Mouse (Mus musculus) hindbrain, postnatal 0 days (tissue): Measurements from ENCODE around the gene Gm47996. TPM values are rescaled to one million over a fixed set of nuclear protein-coding genes. Genes with fewer than 3 reads are reported as not detected.

Experiments used
- ATAC-seq: fragments of 200-750 bp; cut with Nextera tagmentation; 2 replicates; pipeline ENCODE4 v1.8.0; 2017; ENCODE audit warnings: mild to moderate bottlenecking, moderate TSS enrichment, moderate library complexity
- DNase-seq: peaks from one replicate; pipeline ENCODE4 v3.0.0-alpha.2; 2015; ENCODE audit warnings: low spot score
- H3K27ac ChIP-seq: fragments of 300-500 bp; sonication (generic); 2 replicates; pipeline ENCODE4 v1.5.1; 2014; ENCODE audit warnings: mild to moderate bottlenecking
- H3K27me3 ChIP-seq: fragments of 300-500 bp; sonication (generic); 2 replicates; pipeline ENCODE4 v1.6.1; 2014; ENCODE audit warnings: low read length, mixed read lengths; ENCODE audit not compliant: insufficient read depth
- H3K36me3 ChIP-seq: fragments of 300-500 bp; sonication (generic); 2 replicates; pipeline ENCODE4 v1.6.1; 2014; ENCODE audit warnings: low read length, mixed read lengths; ENCODE audit not compliant: insufficient read depth
- H3K4me1 ChIP-seq: fragments of 300-500 bp; sonication (generic); 2 replicates; pipeline ENCODE4 v1.6.1; 2014; ENCODE audit warnings: antibody characterized with exemption, low read length, mixed read lengths; ENCODE audit not compliant: insufficient read depth
- H3K4me2 ChIP-seq: fragments of 300-500 bp; sonication (generic); 2 replicates; pipeline ENCODE4 v1.6.1; 2014; ENCODE audit warnings: low read depth, mild to moderate bottlenecking, low read length, moderate library complexity, mixed read lengths
- H3K4me3 ChIP-seq: fragments of 300-500 bp; sonication (generic); 2 replicates; pipeline ENCODE4 v1.5.1; 2014; ENCODE audit warnings: low read length
- H3K9ac ChIP-seq: fragments of 300-500 bp; sonication (generic); replicated peaks from 2 replicates; pipeline ENCODE4 v1.6.1; 2014; ENCODE audit warnings: mild to moderate bottlenecking, low read length, moderate library complexity, mixed read lengths
- H3K9me3 ChIP-seq: fragments of 300-500 bp; sonication (generic); 2 replicates; pipeline ENCODE4 v1.6.1; 2016; ENCODE audit warnings: low read length, mixed read lengths
- CTCF ChIP-seq: IDR thresholded peaks from 2 replicates; pipeline ENCODE4 v1.5.1; 2016; ENCODE audit warnings: antibody characterized with exemption, control low read depth, low read depth
- WGBS: fragments of 180-500 bp; shearing (Covaris S2); extraction: QIAGEN DNeasy Blood & Tissue Kit; methylation state at CpG from one replicate; pipeline ENCODE4 v1.1.7; 2014; 5-methylcytosine and 5-hydroxymethylcytosine counted together
- polyA plus RNA-seq: library from polyadenylated mRNA; unstranded; fragments of >200 nt; fragmentation: Nextera tagmentation; extraction: Ambion mirVana; gene quantifications from 2 replicates; pipeline ENCODE4 v1.2.1, GENCODE M21; 2015
- total RNA-seq: library from RNA; depleted of rRNA; stranded (reverse); fragments of >200 nt; gene quantifications from 2 replicates; pipeline ENCODE4 v1.2.3, GENCODE M21; 2014

Gm47996 gene
- total and polyA plus RNA-seq, 2 experiments from 2014 or later: not detected

DNA sequence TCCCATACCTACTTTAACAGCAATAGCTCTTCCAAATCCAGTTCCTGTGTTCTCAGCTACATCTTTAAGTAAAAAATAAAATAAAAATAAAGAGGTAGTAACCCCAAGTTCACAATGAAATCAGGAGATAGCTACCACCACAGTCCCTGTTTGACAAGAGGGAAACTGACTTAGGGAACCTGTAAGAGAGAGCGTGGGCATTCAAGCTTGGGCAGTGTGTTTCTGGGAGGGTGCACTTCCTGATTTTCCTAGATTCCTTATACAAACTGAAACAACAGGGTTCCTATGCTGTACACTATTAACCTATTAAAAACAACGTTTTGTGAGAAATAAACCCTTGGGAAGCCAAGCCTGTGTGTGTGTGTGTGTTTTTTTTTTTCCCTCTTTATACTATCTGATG lies 4.9 kb downstream of the Gm47996 start:
- Histone ChIP-seq H3K4me2 (no peak overlapping the region), H3K9ac (no peak overlapping the region), H3K27ac (no peak overlapping the region), H3K4me3 (no peak overlapping the region), H3K9me3 (no peaks in the 10 kb centered on the region), H3K4me1 (no peaks in the 10 kb centered on the region), H3K27me3 (no peaks in the 10 kb centered on the region), H3K36me3 (no peaks in the 10 kb centered on the region)
- TF ChIP-seq CTCF: no peak
- ATAC-seq (no peak), DNase-seq (no peak)
- WGBS: 75% methylated on average over 2 of the region's 2 CpGs

DNA sequence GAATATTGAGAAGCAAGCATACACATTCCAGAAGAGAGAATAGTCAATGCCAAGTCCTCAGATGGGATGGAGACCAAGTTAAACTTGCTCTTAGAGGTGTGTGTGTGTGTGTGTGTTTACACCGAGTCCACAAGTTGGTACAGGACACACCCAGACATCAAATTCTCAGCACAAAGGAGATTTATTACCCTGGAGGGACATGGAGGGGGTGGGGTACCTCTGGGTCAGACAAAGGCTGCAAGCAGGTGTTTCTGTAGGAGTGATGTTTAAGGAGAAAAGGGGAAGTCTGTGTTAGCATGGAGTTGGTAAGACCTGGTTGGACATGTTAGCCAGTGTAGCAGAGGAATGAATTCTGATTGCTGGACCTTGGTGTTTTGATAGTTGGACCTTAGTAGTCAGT lies 6.1 kb downstream of the Gm47996 start:
- Histone ChIP-seq H3K9me3 (no peaks in the 10 kb centered on the region), H3K27ac (no peak overlapping the region), H3K4me2 (no peak overlapping the region), H3K27me3 (no peaks in the 10 kb centered on the region), H3K4me3 (no peak overlapping the region), H3K4me1 (no peaks in the 10 kb centered on the region), H3K36me3 (no peaks in the 10 kb centered on the region), H3K9ac (no peak overlapping the region)
- DNase-seq (no peak), ATAC-seq (no peak)
- 90% methylated on average over 1 of the region's 1 CpGs for WGBS
- no peak for TF ChIP-seq CTCF

DNA sequence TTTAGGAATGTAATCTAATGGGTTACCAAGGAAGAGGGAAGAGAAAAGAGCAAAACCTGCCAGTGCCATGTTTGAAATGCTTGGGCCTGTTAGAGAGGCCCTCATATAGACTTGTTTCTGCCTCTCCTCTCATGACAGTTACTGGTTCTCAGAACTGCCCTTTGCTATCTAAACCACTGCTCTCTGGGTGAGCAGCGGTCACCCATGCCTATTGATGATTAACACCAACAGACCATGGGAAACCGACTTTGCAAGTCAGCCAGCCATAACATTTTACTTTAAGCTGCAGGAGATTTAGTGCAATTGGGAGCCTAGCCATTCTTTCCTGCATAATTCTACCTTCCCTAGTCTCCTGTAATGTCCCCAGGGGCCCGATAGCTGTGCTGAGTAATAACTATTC lies 6.5 kb downstream of the Gm47996 start:
- WGBS: 73% methylated on average over 3 of the region's 3 CpGs
- Histone ChIP-seq H3K4me2 (no peak overlapping the region), H3K27me3 (no peaks in the 10 kb centered on the region), H3K4me3 (no peak overlapping the region), H3K9me3 (no peaks in the 10 kb centered on the region), H3K9ac (no peak overlapping the region), H3K27ac (no peak overlapping the region), H3K36me3 (no peaks in the 10 kb centered on the region), H3K4me1 (no peaks in the 10 kb centered on the region)
- TF ChIP-seq CTCF: no peak
- ATAC-seq (no peak), DNase-seq (no peak)

DNA sequence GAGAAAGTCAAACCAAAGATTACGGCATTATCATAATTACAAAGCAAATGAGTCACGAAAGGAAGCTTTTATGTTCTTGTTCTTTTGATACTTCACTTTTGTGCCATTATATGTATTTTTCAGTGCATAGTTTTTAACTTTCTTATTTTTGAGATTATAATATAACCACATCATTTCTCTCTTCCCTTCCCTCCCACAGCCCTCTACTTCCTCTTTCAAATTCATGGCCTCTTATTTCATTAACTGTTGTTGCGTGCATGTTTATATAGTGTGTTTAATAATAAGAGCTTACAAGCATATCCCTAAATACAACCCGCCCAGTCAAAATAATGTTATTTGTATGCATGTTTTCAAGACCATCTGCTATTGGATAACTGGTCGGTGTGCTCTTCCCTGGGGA lies 9.1 kb downstream of the Gm47996 start:
- no peak for ATAC-seq
- WGBS: 88% methylated on average over 5 of the region's 5 CpGs

DNA sequence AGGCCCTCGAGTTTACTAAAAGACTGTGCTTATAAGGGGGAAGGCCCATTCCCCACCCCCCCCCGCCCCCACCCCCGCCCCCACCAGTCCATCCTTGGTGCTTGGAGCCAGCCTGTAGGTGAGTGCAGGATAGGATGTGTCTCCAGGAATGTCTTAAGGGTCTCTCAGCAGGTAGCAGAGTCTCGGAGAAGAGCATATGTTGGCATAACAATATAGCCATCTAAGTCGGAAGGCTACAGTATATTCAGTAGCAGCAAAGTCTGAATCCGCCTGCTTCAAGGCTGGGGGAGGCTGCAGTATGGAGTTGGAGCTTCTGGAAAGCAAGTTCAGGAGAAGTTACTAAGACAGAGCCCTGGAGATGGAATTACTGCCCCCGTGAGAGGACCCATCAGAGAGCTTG lies 10.2 kb downstream of the Gm47996 start:
- WGBS: 68% methylated on average over 7 of the region's 7 CpGs
- no peaks in the 10 kb centered on the region for H3K9me3 ChIP-seq
- no peaks in the 10 kb centered on the region for H3K27me3 ChIP-seq
- no peaks in the 10 kb centered on the region for H3K4me1 ChIP-seq
- no peak overlapping the region for H3K9ac ChIP-seq
- ATAC-seq: no peak
- no peaks in the 10 kb centered on the region for H3K36me3 ChIP-seq
- no peak overlapping the region for H3K4me3 ChIP-seq
- no peak for TF ChIP-seq CTCF
- DNase-seq: no peak
- H3K27ac ChIP-seq: no peak overlapping the region
- no peak overlapping the region for H3K4me2 ChIP-seq

More for the DNA sequence above, 9.1 kb downstream of the Gm47996 start:
- no peak overlapping the region for H3K9ac ChIP-seq
- no peak for DNase-seq
- H3K4me1 ChIP-seq: no peaks in the 10 kb centered on the region
- H3K36me3 ChIP-seq: no peaks in the 10 kb centered on the region
- no peaks in the 10 kb centered on the region for H3K9me3 ChIP-seq
- no peak overlapping the region for H3K4me2 ChIP-seq
- H3K4me3 ChIP-seq: no peak overlapping the region
- no peaks in the 10 kb centered on the region for H3K27me3 ChIP-seq
- H3K27ac ChIP-seq: no peak overlapping the region
- TF ChIP-seq CTCF: no peak

DNA sequence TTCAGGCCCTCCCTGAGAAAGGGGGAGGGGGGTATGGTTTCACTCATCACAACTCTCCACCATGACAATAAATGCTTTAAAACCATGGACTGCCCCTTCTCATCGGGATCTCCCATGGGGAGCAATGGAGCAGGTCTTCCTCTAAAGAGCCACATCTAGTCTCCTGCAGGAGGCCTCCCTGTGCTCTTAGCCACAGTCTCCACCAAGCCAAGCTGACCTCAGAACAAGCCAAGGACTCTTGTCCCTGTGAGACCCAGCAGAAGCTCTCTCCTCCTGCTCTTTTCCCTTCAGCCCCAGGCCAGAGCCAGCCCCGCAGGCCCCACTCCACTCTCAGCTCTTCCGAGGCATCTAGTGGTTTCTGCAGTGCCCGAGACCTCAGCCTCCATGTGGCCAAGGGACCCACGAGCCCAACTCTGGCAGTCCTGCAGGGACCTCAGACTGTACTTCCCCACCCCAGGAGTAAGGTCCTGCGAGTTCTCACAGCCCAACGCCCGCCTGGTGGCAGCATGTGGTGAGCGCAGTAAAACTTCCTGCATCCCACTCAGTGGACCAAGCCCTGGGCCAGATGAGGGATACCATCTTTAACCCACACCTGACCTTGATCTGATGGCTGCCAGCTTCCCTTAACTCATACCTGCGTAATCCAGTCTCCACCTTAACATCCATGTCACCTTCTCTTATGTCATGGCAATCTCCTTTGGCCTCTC lies 12.8 kb downstream of the Gm47996 start:
- DNase-seq (no peak), ATAC-seq (no peak)
- no peaks in the 10 kb centered on the region for H3K36me3 ChIP-seq
- H3K27me3 ChIP-seq: no peaks in the 10 kb centered on the region
- H3K4me3 ChIP-seq: no peak overlapping the region
- TF ChIP-seq CTCF: no peak
- H3K9ac ChIP-seq: no peak overlapping the region
- H3K27ac ChIP-seq: no peak overlapping the region
- WGBS: 86% methylated on average over 10 of the region's 10 CpGs
- no peaks in the 10 kb centered on the region for H3K4me1 ChIP-seq
- no peak overlapping the region for H3K4me2 ChIP-seq
- H3K9me3 ChIP-seq: no peaks in the 10 kb centered on the region

DNA sequence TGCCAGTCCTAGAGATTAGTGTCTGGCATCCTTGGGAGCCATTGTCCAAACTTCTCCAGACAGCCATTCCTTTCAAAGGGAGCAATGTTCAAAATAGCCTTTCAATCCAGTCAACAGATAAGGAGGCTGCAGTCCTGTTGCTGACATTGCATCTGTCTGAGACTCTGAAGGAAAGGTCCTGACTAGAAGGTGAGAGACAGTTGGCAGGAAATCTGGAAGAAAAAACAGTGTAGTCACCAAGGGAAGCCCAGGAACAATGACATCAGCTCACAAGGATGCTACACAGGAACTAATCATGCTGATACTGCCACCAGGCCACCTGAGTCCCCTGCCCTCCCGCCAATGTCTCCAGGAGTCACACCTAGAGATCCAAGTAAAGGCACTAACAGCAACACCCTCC lies 13.4 kb downstream of the Gm47996 start:
- Histone ChIP-seq H3K9me3 (no peaks in the 10 kb centered on the region), H3K4me3 (no peak overlapping the region), H3K36me3 (no peaks in the 10 kb centered on the region), H3K27me3 (no peaks in the 10 kb centered on the region), H3K4me1 (no peaks in the 10 kb centered on the region), H3K4me2 (no peak overlapping the region), H3K9ac (no peak overlapping the region), H3K27ac (no peak overlapping the region)
- 64% methylated on average over 1 of the region's 1 CpGs for WGBS
- TF ChIP-seq CTCF: no peak
- no peak for DNase-seq
- ATAC-seq: no peak
